Mouse (Mus musculus) liver, adult 2 months (tissue): ENCODE measurements around the gene Cdkn1b.

ENCODE experiments used
- CTCF ChIP-seq: fragments of 200-500 bp; IDR thresholded peaks from 2 replicates; pipeline ENCODE4 v1.5.1; 2011; ENCODE audit warnings: low read depth, low read length, control low read depth
- POLR2A ChIP-seq: fragments of 200-500 bp; IDR thresholded peaks from 2 replicates; pipeline ENCODE4 v1.6.1; 2011; ENCODE audit warnings: low read length, control low read depth; ENCODE audit not compliant: insufficient read depth; ENCODE audit errors: extremely low read depth

DNA sequence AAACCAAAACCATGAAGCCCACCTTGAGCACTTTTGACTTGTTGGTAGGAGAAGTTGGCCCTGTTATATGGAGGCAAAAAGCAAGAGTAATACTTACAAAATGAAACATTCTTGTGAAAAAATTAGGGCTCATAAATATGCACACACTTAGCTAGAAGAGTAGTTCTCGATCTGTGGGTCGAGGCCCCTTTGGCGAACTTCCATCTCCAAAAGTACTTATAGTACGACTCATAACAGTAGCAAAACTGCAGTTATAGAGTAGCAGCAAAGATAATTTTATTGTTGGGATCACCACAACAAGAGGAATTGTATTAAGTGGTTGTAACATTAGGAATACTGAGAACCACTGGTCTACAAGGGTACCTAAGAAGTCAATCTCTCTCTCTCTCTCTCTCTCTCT lies 19.6 kb downstream of the Cdkn1b start:
- TF ChIP-seq CTCF (no peak), POLR2A (no peak)
